Mouse (Mus musculus): ENCODE data around the gene Ffar4.

- TF ChIP-seq CTCF (IDR thresholded peaks at IDR 0.05; ENCODE audit: control insufficient read depth, insufficient read depth, insufficient replicate concordance, low read depth, low read length) (no peak), POLR2A (IDR thresholded peaks at IDR 0.05; ENCODE audit: control insufficient read depth, low read depth, low read length) (no peak)
Observed at GRCm38 (mm10) chr19:38056931-38057330, 39.9 kb upstream of the Ffar4 start.

Data from testis, adult 2 months (tissue).